Mouse (Mus musculus): ENCODE results near the gene Ska3. TPM values are rescaled to one million over a fixed set of nuclear protein-coding genes. Genes with fewer than 3 reads are reported as not detected.
A peak's percentile ranks its signal among the peaks of the same experiment; 100 is the strongest.
"Not testable (repeated sequence)": the region's sequence is repeated elsewhere in the genome, so short reads cannot be mapped to it uniquely, and the experiment has no call there.

Gene Ska3
- polyA plus RNA-seq (2014; fragmentation: Nextera tagmentation; extraction: Ambion mirVana): 42.7 and 43.7 TPM in 2 replicates

- DNase-seq (ENCODE audit: low spot score): peak; percentile 93
- H3K4me2 ChIP-seq: peak within 1 kb of the TSS; percentile 73
- peak within 1 kb of the TSS; percentile 91 for H3K27ac ChIP-seq (ENCODE audit: low read depth, low read length)
- peak within 1 kb of the TSS; percentile 87 for H3K4me3 ChIP-seq (ENCODE audit: low read depth, low read length)
- peak; percentile 95 for ATAC-seq (replicated peaks; ENCODE audit: low FRiP score)
- H3K4me1 ChIP-seq (replicated peaks; ENCODE audit: control insufficient read depth, insufficient read depth, low read length): peaks cover 7% of the 10 kb centered on the region; the same call in 1 of the 2 replicates
- H3K9me3 ChIP-seq (ENCODE audit: control insufficient read depth, low read length): no peaks in the 10 kb centered on the region
- under 1% methylated on average over 96 of the region's 96 CpGs for WGBS
- peak within 1 kb of the TSS; percentile 96 for H3K9ac ChIP-seq (ENCODE audit: low read depth, low read length)
- peaks cover 8% of the 10 kb centered on the region for H3K36me3 ChIP-seq (ENCODE audit: control insufficient read depth, insufficient read depth, low read length)
- H3K27me3 ChIP-seq (replicated peaks; ENCODE audit: control insufficient read depth, insufficient read depth, low read length): no peaks in the 10 kb centered on the region
These were observed at the start of gene Ska3, which contains the start of gene Mrpl57 for GRCm38 (mm10) chr14:57825788-57826751. Gene Ska3, minus strand, starts transcription at chr14:57826185. Gene Mrpl57, plus strand, starts transcription at chr14:57826234.

- peaks cover 9% of the 10 kb centered on the region for H3K36me3 ChIP-seq (ENCODE audit: control insufficient read depth, insufficient read depth, low read length)
- no peaks in the 10 kb centered on the region for H3K9me3 ChIP-seq (ENCODE audit: control insufficient read depth, low read length)
- H3K9ac ChIP-seq (ENCODE audit: low read depth, low read length): no peak overlapping the region
- no peak overlapping the region for H3K27ac ChIP-seq (ENCODE audit: low read depth, low read length)
- 89% methylated on average over 3 of the region's 3 CpGs for WGBS
- H3K4me1 ChIP-seq (replicated peaks; ENCODE audit: control insufficient read depth, insufficient read depth, low read length): peaks cover 2% of the 10 kb centered on the region; the same call in 1 of the 2 replicates
- DNase-seq (ENCODE audit: low spot score) (no peak), ATAC-seq (replicated peaks; ENCODE audit: low FRiP score) (no peak)
- no peak overlapping the region for H3K4me2 ChIP-seq
- H3K27me3 ChIP-seq (replicated peaks; ENCODE audit: control insufficient read depth, insufficient read depth, low read length): no peaks in the 10 kb centered on the region
- H3K4me3 ChIP-seq (ENCODE audit: low read depth, low read length): no peak overlapping the region
These were observed 40.8 kb upstream of the Ska3 start for GRCm38 (mm10) chr14:57866676-57867276.

- Histone ChIP-seq H3K9me3 (ENCODE audit: control insufficient read depth, low read length) (no peaks in the 10 kb centered on the region), H3K9ac (ENCODE audit: low read depth, low read length) (no peak overlapping the region), H3K4me2 (no peak overlapping the region), H3K4me1 (replicated peaks; ENCODE audit: control insufficient read depth, insufficient read depth, low read length) (peaks cover 2% of the 10 kb centered on the region; the same call in 1 of the 2 replicates), H3K27me3 (replicated peaks; ENCODE audit: control insufficient read depth, insufficient read depth, low read length) (no peaks in the 10 kb centered on the region), H3K27ac (ENCODE audit: low read depth, low read length) (no peak overlapping the region), H3K4me3 (ENCODE audit: low read depth, low read length) (no peak overlapping the region), H3K36me3 (ENCODE audit: control insufficient read depth, insufficient read depth, low read length) (peaks cover 9% of the 10 kb centered on the region)
- WGBS: 53% methylated on average over 3 of the region's 3 CpGs
- DNase-seq (ENCODE audit: low spot score) (no peak), ATAC-seq (replicated peaks; ENCODE audit: low FRiP score) (no peak)
These were observed 39.3 kb upstream of the Ska3 start for GRCm38 (mm10) chr14:57865256-57865655.

GRCm38 (mm10) chr14:57863129-57863528 lies 37.1 kb upstream of the Ska3 start:
- Histone ChIP-seq H3K36me3 (ENCODE audit: control insufficient read depth, insufficient read depth, low read length) (peaks cover 12% of the 10 kb centered on the region), H3K27ac (ENCODE audit: low read depth, low read length) (no peak overlapping the region), H3K9ac (ENCODE audit: low read depth, low read length) (no peak overlapping the region), H3K27me3 (replicated peaks; ENCODE audit: control insufficient read depth, insufficient read depth, low read length) (no peaks in the 10 kb centered on the region), H3K4me3 (ENCODE audit: low read depth, low read length) (no peak overlapping the region), H3K4me2 (no peak overlapping the region), H3K9me3 (ENCODE audit: control insufficient read depth, low read length) (no peaks in the 10 kb centered on the region), H3K4me1 (replicated peaks; ENCODE audit: control insufficient read depth, insufficient read depth, low read length) (peaks cover 2% of the 10 kb centered on the region; the same call in 1 of the 2 replicates)
- DNase-seq (ENCODE audit: low spot score) (no peak), ATAC-seq (replicated peaks; ENCODE audit: low FRiP score) (no peak)
- WGBS: 66% methylated on average over 2 of the region's 2 CpGs

- no peaks in the 10 kb centered on the region for H3K9me3 ChIP-seq (ENCODE audit: control insufficient read depth, low read length)
- peaks cover under 1% of the 10 kb centered on the region; the same call in 1 of the 2 replicates for H3K4me1 ChIP-seq (replicated peaks; ENCODE audit: control insufficient read depth, insufficient read depth, low read length)
- no peak overlapping the region for H3K4me3 ChIP-seq (ENCODE audit: low read depth, low read length)
- H3K36me3 ChIP-seq (ENCODE audit: control insufficient read depth, insufficient read depth, low read length): peaks cover 12% of the 10 kb centered on the region
- 69% methylated on average over 4 of the region's 4 CpGs for WGBS
- DNase-seq (ENCODE audit: low spot score) (no peak), ATAC-seq (replicated peaks; ENCODE audit: low FRiP score) (no peak; the same call in 1 of the 2 replicates)
- H3K9ac ChIP-seq (ENCODE audit: low read depth, low read length): no peak overlapping the region
- no peaks in the 10 kb centered on the region for H3K27me3 ChIP-seq (replicated peaks; ENCODE audit: control insufficient read depth, insufficient read depth, low read length)
- H3K27ac ChIP-seq (ENCODE audit: low read depth, low read length): no peak overlapping the region
- H3K4me2 ChIP-seq: no peak overlapping the region
These were observed 36.0 kb upstream of the Ska3 start for GRCm38 (mm10) chr14:57861987-57862412.

- no peaks in the 10 kb centered on the region for H3K4me1 ChIP-seq (replicated peaks; ENCODE audit: control insufficient read depth, insufficient read depth, low read length)
- ATAC-seq (replicated peaks; ENCODE audit: low FRiP score) (no peak), DNase-seq (ENCODE audit: low spot score) (no peak)
- H3K4me3 ChIP-seq (ENCODE audit: low read depth, low read length): no peak overlapping the region
- no peak overlapping the region for H3K4me2 ChIP-seq
- H3K9ac ChIP-seq (ENCODE audit: low read depth, low read length): no peak overlapping the region
- H3K36me3 ChIP-seq (ENCODE audit: control insufficient read depth, insufficient read depth, low read length): peaks cover 9% of the 10 kb centered on the region
- H3K27me3 ChIP-seq (replicated peaks; ENCODE audit: control insufficient read depth, insufficient read depth, low read length): no peaks in the 10 kb centered on the region
- no peaks in the 10 kb centered on the region for H3K9me3 ChIP-seq (ENCODE audit: control insufficient read depth, low read length)
- no peak overlapping the region for H3K27ac ChIP-seq (ENCODE audit: low read depth, low read length)
These were observed 33.5 kb upstream of the Ska3 start for GRCm38 (mm10) chr14:57859520-57859919.

GRCm38 (mm10) chr14:57858601-57859000 lies 32.6 kb upstream of the Ska3 start:
- ATAC-seq (replicated peaks; ENCODE audit: low FRiP score): no peak
- 88% methylated on average over 2 of the region's 2 CpGs for WGBS
- no peaks in the 10 kb centered on the region for H3K9me3 ChIP-seq (ENCODE audit: control insufficient read depth, low read length)
- no peak overlapping the region for H3K9ac ChIP-seq (ENCODE audit: low read depth, low read length)
- H3K27me3 ChIP-seq (replicated peaks; ENCODE audit: control insufficient read depth, insufficient read depth, low read length): no peaks in the 10 kb centered on the region
- H3K4me3 ChIP-seq (ENCODE audit: low read depth, low read length): no peak overlapping the region
- no peak for DNase-seq (ENCODE audit: low spot score)
- H3K4me2 ChIP-seq: no peak overlapping the region
- H3K4me1 ChIP-seq (replicated peaks; ENCODE audit: control insufficient read depth, insufficient read depth, low read length): no peaks in the 10 kb centered on the region
- H3K27ac ChIP-seq (ENCODE audit: low read depth, low read length): no peak overlapping the region
- peaks cover 7% of the 10 kb centered on the region for H3K36me3 ChIP-seq (ENCODE audit: control insufficient read depth, insufficient read depth, low read length)

GRCm38 (mm10) chr14:57856037-57856436 lies 30.1 kb upstream of the Ska3 start:
- not testable (repeated sequence) for ATAC-seq (replicated peaks; ENCODE audit: low FRiP score); H3K4me3 ChIP-seq (ENCODE audit: low read depth, low read length); H3K36me3 ChIP-seq (ENCODE audit: control insufficient read depth, insufficient read depth, low read length)

More at GRCm38 (mm10) chr14:57856037-57856436, 30.1 kb upstream of the Ska3 start:
- H3K27me3 ChIP-seq (replicated peaks; ENCODE audit: control insufficient read depth, insufficient read depth, low read length); H3K4me1 ChIP-seq (replicated peaks; ENCODE audit: control insufficient read depth, insufficient read depth, low read length); H3K9me3 ChIP-seq (ENCODE audit: control insufficient read depth, low read length); DNase-seq (ENCODE audit: low spot score); H3K4me2 ChIP-seq; H3K9ac ChIP-seq (ENCODE audit: low read depth, low read length); H3K27ac ChIP-seq (ENCODE audit: low read depth, low read length): not testable (repeated sequence)
